Mouse (Mus musculus) stomach, postnatal 0 days (tissue): Measurements from ENCODE around the gene Eif3k. TPM values are rescaled to one million over a fixed set of nuclear protein-coding genes. Genes with fewer than 3 reads are reported as not detected.

ENCODE experiments used
- ATAC-seq: fragments of 200-750 bp; cut with Nextera tagmentation; 2 replicates; pipeline ENCODE4 v1.8.0; 2017; ENCODE audit not compliant: low FRiP score, low TSS enrichment
- DNase-seq: peaks from one replicate; pipeline ENCODE4 v3.0.0-alpha.2; 2016; ENCODE audit warnings: low spot score
- H3K27ac ChIP-seq: fragments of 300-500 bp; sonication (generic); replicated peaks from 2 replicates; pipeline ENCODE4 v1.5.1; 2014; ENCODE audit warnings: mild to moderate bottlenecking, control low read depth
- H3K27me3 ChIP-seq: fragments of 300-500 bp; sonication (generic); 2 replicates; pipeline ENCODE4 v1.6.1; 2014; ENCODE audit warnings: low read length; ENCODE audit not compliant: control insufficient read depth, insufficient read depth
- H3K36me3 ChIP-seq: fragments of 300-500 bp; sonication (generic); 2 replicates; pipeline ENCODE4 v1.6.1; 2014; ENCODE audit warnings: low read length, mixed read lengths; ENCODE audit not compliant: control insufficient read depth, insufficient read depth
- H3K4me1 ChIP-seq: fragments of 300-500 bp; sonication (generic); replicated peaks from 2 replicates; pipeline ENCODE4 v1.6.1; 2014; ENCODE audit warnings: antibody characterized with exemption; ENCODE audit not compliant: control insufficient read depth, insufficient read depth
- H3K4me2 ChIP-seq: fragments of 300-500 bp; sonication (generic); replicated peaks from 2 replicates; pipeline ENCODE4 v1.6.1; 2014; ENCODE audit warnings: low read depth, mild to moderate bottlenecking, control low read depth, moderate library complexity
- H3K4me3 ChIP-seq: fragments of 300-500 bp; sonication (generic); 2 replicates; pipeline ENCODE4 v1.5.1; 2014; ENCODE audit warnings: low read depth, low read length, control low read depth
- H3K9ac ChIP-seq: fragments of 300-500 bp; sonication (generic); 2 replicates; pipeline ENCODE4 v1.6.1; 2014; ENCODE audit warnings: mild to moderate bottlenecking, low read length, control low read depth, mixed read lengths
- H3K9me3 ChIP-seq: fragments of 300-500 bp; sonication (generic); 2 replicates; pipeline ENCODE4 v1.6.1; 2016; ENCODE audit warnings: low read length; ENCODE audit not compliant: control insufficient read depth
- CTCF ChIP-seq: IDR thresholded peaks from 2 replicates; pipeline ENCODE4 v1.5.1; 2016; ENCODE audit warnings: antibody characterized with exemption, low read depth, mild to moderate bottlenecking, moderate library complexity
- EP300 ChIP-seq: optimal IDR thresholded peaks from 2 replicates; pipeline ENCODE3; 2016; ENCODE audit warnings: antibody characterized with exemption
- WGBS: fragments of 180-500 bp; shearing (Covaris S2); extraction: QIAGEN DNeasy Blood & Tissue Kit; methylation state at CpG from one replicate; pipeline ENCODE4 v1.1.7; 2014; 5-methylcytosine and 5-hydroxymethylcytosine counted together
- polyA plus RNA-seq: library from polyadenylated mRNA; unstranded; fragments of >200 nt; fragmentation: Nextera tagmentation; extraction: Ambion mirVana; gene quantifications from 2 replicates; pipeline ENCODE4 v1.2.1, GENCODE M21; 2015

Gene Eif3k
- polyA plus RNA-seq, 1 experiment from 2014 or later, result 295 TPM

- H3K27ac ChIP-seq, result peak overlapping the region; percentile 83
- WGBS, result 45% methylated on average over 6 of the region's 6 CpGs
- DNase-seq (no peak), ATAC-seq (no peak)
- H3K4me3 ChIP-seq, result no peak overlapping the region
- TF ChIP-seq EP300 (no peak), CTCF (no peak)
- H3K9ac ChIP-seq, result peak overlapping the region; percentile 35; the same call in 1 of the 2 replicates
- H3K36me3 ChIP-seq, result no peaks in the 10 kb centered on the region
- H3K9me3 ChIP-seq, result no peaks in the 10 kb centered on the region
- H3K4me1 ChIP-seq, result peaks cover 40% of the 10 kb centered on the region
- 0 out of 2 replicates have a peak overlapping the region, but pooled peaks have one; percentile 17 for H3K4me2 ChIP-seq
- H3K27me3 ChIP-seq, result no peaks in the 10 kb centered on the region
These were observed 36.8 kb downstream of the Eif3k start for GRCm38 (mm10) chr7:28944756-28945415.

- Histone ChIP-seq H3K4me3 (no peak overlapping the region), H3K36me3 (no peaks in the 10 kb centered on the region), H3K9me3 (no peaks in the 10 kb centered on the region), H3K27me3 (no peaks in the 10 kb centered on the region), H3K27ac (peak overlapping the region; percentile 77), H3K4me1 (peaks cover 39% of the 10 kb centered on the region), H3K4me2 (no peak overlapping the region), H3K9ac (no peak overlapping the region)
- ATAC-seq, result peak; percentile 16; the same call in 1 of the 2 replicates
- TF ChIP-seq CTCF, result no peak
- TF ChIP-seq EP300, result no peak
- no peak for DNase-seq
- WGBS, result 34% methylated on average over 5 of the region's 5 CpGs
These were observed 38.0 kb downstream of the Eif3k start for GRCm38 (mm10) chr7:28943451-28944180.

GRCm38 (mm10) chr7:28941542-28941941 is 40.1 kb downstream of the Eif3k start:
- H3K9me3 ChIP-seq, result no peaks in the 10 kb centered on the region
- H3K9ac ChIP-seq, result peak overlapping the region; percentile 31; the same call in 1 of the 2 replicates
- peaks cover 40% of the 10 kb centered on the region for H3K4me1 ChIP-seq
- no peak for ATAC-seq
- H3K27ac ChIP-seq, result peak overlapping the region; percentile 86
- H3K27me3 ChIP-seq, result no peaks in the 10 kb centered on the region
- no peak overlapping the region for H3K4me3 ChIP-seq
- H3K36me3 ChIP-seq, result no peaks in the 10 kb centered on the region
- peak; percentile 27 for DNase-seq
- 41% methylated on average over 4 of the region's 4 CpGs for WGBS
- no peak for TF ChIP-seq CTCF
- TF ChIP-seq EP300, result no peak
- H3K4me2 ChIP-seq, result no peak overlapping the region

- 45% methylated on average over 4 of the region's 4 CpGs for WGBS
- ATAC-seq (no peak), DNase-seq (no peak)
- TF ChIP-seq CTCF (no peak), EP300 (no peak)
- Histone ChIP-seq H3K36me3 (no peaks in the 10 kb centered on the region), H3K9ac (no peak overlapping the region; the same call in 1 of the 2 replicates), H3K4me3 (no peak overlapping the region), H3K4me1 (peaks cover 40% of the 10 kb centered on the region), H3K9me3 (no peaks in the 10 kb centered on the region), H3K4me2 (no peak overlapping the region), H3K27ac (peak overlapping the region; percentile 86), H3K27me3 (no peaks in the 10 kb centered on the region)
These were observed 40.5 kb downstream of the Eif3k start for GRCm38 (mm10) chr7:28941129-28941528.

- WGBS, result 44% methylated on average over 7 of the region's 7 CpGs
- Histone ChIP-seq H3K27ac (peak overlapping the region; percentile 86), H3K27me3 (no peaks in the 10 kb centered on the region), H3K4me3 (no peak overlapping the region), H3K9me3 (no peaks in the 10 kb centered on the region), H3K4me1 (peaks cover 32% of the 10 kb centered on the region), H3K9ac (no peak overlapping the region), H3K4me2 (no peak overlapping the region), H3K36me3 (peaks cover 2% of the 10 kb centered on the region; the same call in 1 of the 2 replicates)
- 0 out of 2 replicates have a peak, but pooled peaks have one; percentile 61 for ATAC-seq
- TF ChIP-seq EP300 (no peak), CTCF (no peak)
- no peak for DNase-seq
These were observed 42.1 kb downstream of the Eif3k start for GRCm38 (mm10) chr7:28939418-28940183.
